ENCODE assay signal across 8 mouse cellular contexts in genomic region chr15:80671295-80672252, GRCm38 (mm10). TPM values are rescaled to one million over a fixed set of nuclear protein-coding genes. Genes with fewer than 3 reads are reported as not detected.
DNase-seq lines count a peak whose midpoint lies in the region; ATAC-seq and TF ChIP-seq lines count a peak whose summit lies in the region.

Fam83f (plus strand) TSS chr15:80671847.

- H3K36me3 ChIP-seq in forebrain, embryonic 16.5 days (ENCODE audit: control insufficient read depth, insufficient read depth) = no peaks in the 10 kb centered on the region
- no peaks in the 10 kb centered on the region for H3K36me3 ChIP-seq in hindbrain, embryonic 12.5 days
- H3K36me3 ChIP-seq in limb, embryonic 14.5 days (ENCODE audit: control insufficient read depth, insufficient read depth, low read length) = no peaks in the 10 kb centered on the region
- H3K36me3 ChIP-seq in midbrain, embryonic 13.5 days = no peaks in the 10 kb centered on the region
- H3K36me3 ChIP-seq in stomach, postnatal 0 days (ENCODE audit: control insufficient read depth, insufficient read depth, low read length) = no peaks in the 10 kb centered on the region

- peaks cover 14% of the 10 kb centered on the region for H3K4me1 ChIP-seq in forebrain, embryonic 16.5 days (replicated peaks; ENCODE audit: control insufficient read depth, insufficient read depth, low read length)
- peaks cover 9% of the 10 kb centered on the region for H3K4me1 ChIP-seq in hindbrain, embryonic 12.5 days
- H3K4me1 ChIP-seq in limb, embryonic 14.5 days (ENCODE audit: control insufficient read depth, insufficient read depth, low read length) = 0 out of 2 replicates have a peak, but pooled peaks cover 8% of the 10 kb centered on the region
- H3K4me1 ChIP-seq in midbrain, embryonic 13.5 days (replicated peaks) = peaks cover 12% of the 10 kb centered on the region
- peaks cover 2% of the 10 kb centered on the region; the same call in 1 of the 2 replicates for H3K4me1 ChIP-seq in stomach, postnatal 0 days (replicated peaks; ENCODE audit: control insufficient read depth, insufficient read depth)

- H3K9me3 ChIP-seq in forebrain, embryonic 16.5 days (ENCODE audit: control insufficient read depth, low read length) = peaks cover 5% of the 10 kb centered on the region; the same call in 1 of the 2 replicates
- H3K9me3 ChIP-seq in hindbrain, embryonic 12.5 days (replicated peaks) = no peaks in the 10 kb centered on the region
- H3K9me3 ChIP-seq in limb, embryonic 14.5 days (ENCODE audit: control insufficient read depth, low read length) = no peaks in the 10 kb centered on the region
- peaks cover 9% of the 10 kb centered on the region; the same call in 1 of the 2 replicates for H3K9me3 ChIP-seq in midbrain, embryonic 13.5 days
- no peaks in the 10 kb centered on the region for H3K9me3 ChIP-seq in stomach, postnatal 0 days (ENCODE audit: control insufficient read depth, low read length)

- ATAC-seq in CD4-positive, CD25-positive, alpha-beta regulatory T cell, adult 4 months = no peak
- no peak for ATAC-seq in forebrain, embryonic 16.5 days
- ATAC-seq in hindbrain, embryonic 12.5 days (ENCODE audit: low FRiP score) = 0 out of 2 replicates have a peak, but pooled peaks have one; percentile 50
- 0 out of 2 replicates have a peak, but pooled peaks have one; percentile 23 for ATAC-seq in limb, embryonic 14.5 days (ENCODE audit: low FRiP score, low read depth)
- peak; percentile 67 for ATAC-seq in midbrain, embryonic 13.5 days
- ATAC-seq in stomach, postnatal 0 days (ENCODE audit: low FRiP score, low TSS enrichment) = peak; percentile 88

- DNase-seq in CD4-positive, CD25-positive, alpha-beta regulatory T cell, adult 2 months (ENCODE audit: low read depth, low spot score) = peak; percentile 25
- no peak for DNase-seq in limb, embryonic 14.5 days (ENCODE audit: low spot score)
- peak; percentile 88 for DNase-seq in stomach, postnatal 0 days (ENCODE audit: low spot score)
- no peak for DNase-seq in layer of hippocampus, postnatal 10 days (ENCODE audit: low spot score in 2 of 2)

- TF ChIP-seq CTCF in stomach, postnatal 0 days (IDR thresholded peaks at IDR 0.05; ENCODE audit: low read depth) = no peak

- no peak within 1 kb of the TSS for H3K27ac ChIP-seq in forebrain, embryonic 16.5 days (ENCODE audit: low read length)
- no peak within 1 kb of the TSS for H3K27ac ChIP-seq in hindbrain, embryonic 12.5 days
- H3K27ac ChIP-seq in limb, embryonic 14.5 days (replicated peaks; ENCODE audit: low read depth, low read length) = no peak within 1 kb of the TSS
- no peak within 1 kb of the TSS for H3K27ac ChIP-seq in midbrain, embryonic 13.5 days
- peak within 1 kb of the TSS; percentile 90 for H3K27ac ChIP-seq in stomach, postnatal 0 days (replicated peaks)

- WGBS in forebrain, embryonic 16.5 days = 6% methylated on average over 83 of the region's 85 CpGs
- WGBS in hindbrain, embryonic 12.5 days = 3% methylated on average over 83 of the region's 85 CpGs
- 5% methylated on average over 57 of the region's 85 CpGs for WGBS in limb, embryonic 14.5 days
- WGBS in midbrain, embryonic 13.5 days = 5% methylated on average over 76 of the region's 85 CpGs
- WGBS in stomach, postnatal 0 days = 6% methylated on average over 83 of the region's 85 CpGs

- TF ChIP-seq EP300 in stomach, postnatal 0 days (optimal IDR thresholded peaks at IDR 0.05) = no peak

- H3K4me2 ChIP-seq in forebrain, embryonic 16.5 days (ENCODE audit: low read length) = peak within 1 kb of the TSS; percentile 59
- peak within 1 kb of the TSS; percentile 79 for H3K4me2 ChIP-seq in hindbrain, embryonic 12.5 days (replicated peaks)
- peak within 1 kb of the TSS; percentile 80 for H3K4me2 ChIP-seq in limb, embryonic 14.5 days (replicated peaks; ENCODE audit: low read depth, low read length, severe bottlenecking)
- peak within 1 kb of the TSS; percentile 62 for H3K4me2 ChIP-seq in midbrain, embryonic 13.5 days (replicated peaks)
- H3K4me2 ChIP-seq in stomach, postnatal 0 days (replicated peaks; ENCODE audit: low read depth) = peak within 1 kb of the TSS; percentile 77

- peak within 1 kb of the TSS; percentile 41 for H3K9ac ChIP-seq in forebrain, embryonic 16.5 days (replicated peaks; ENCODE audit: low read depth, low read length)
- peak within 1 kb of the TSS; percentile 51; the same call in 1 of the 2 replicates for H3K9ac ChIP-seq in hindbrain, embryonic 12.5 days
- peak within 1 kb of the TSS; percentile 56 for H3K9ac ChIP-seq in limb, embryonic 14.5 days (ENCODE audit: low read depth, low read length, severe bottlenecking)
- peak within 1 kb of the TSS; percentile 57 for H3K9ac ChIP-seq in midbrain, embryonic 13.5 days (replicated peaks)
- peak within 1 kb of the TSS; percentile 72 for H3K9ac ChIP-seq in stomach, postnatal 0 days (ENCODE audit: low read length)

- peak within 1 kb of the TSS; percentile 37 for H3K4me3 ChIP-seq in forebrain, embryonic 16.5 days (replicated peaks; ENCODE audit: low read length)
- H3K4me3 ChIP-seq in hindbrain, embryonic 12.5 days = peak within 1 kb of the TSS; percentile 43
- peak within 1 kb of the TSS; percentile 45 for H3K4me3 ChIP-seq in limb, embryonic 14.5 days (replicated peaks; ENCODE audit: low read length)
- peak within 1 kb of the TSS; percentile 41 for H3K4me3 ChIP-seq in midbrain, embryonic 13.5 days (replicated peaks)
- peak within 1 kb of the TSS; percentile 49 for H3K4me3 ChIP-seq in stomach, postnatal 0 days (ENCODE audit: low read depth, low read length)

- no peak for TF ChIP-seq POLR2A in limb, embryonic 14.5 days (IDR thresholded peaks at IDR 0.05; ENCODE audit: borderline replicate concordance, extremely low read depth, insufficient read depth, insufficient read length)

- peaks cover 12% of the 10 kb centered on the region for H3K27me3 ChIP-seq in forebrain, embryonic 16.5 days (replicated peaks; ENCODE audit: control insufficient read depth, insufficient read depth, low read length)
- H3K27me3 ChIP-seq in hindbrain, embryonic 12.5 days = peaks cover 52% of the 10 kb centered on the region
- peaks cover 29% of the 10 kb centered on the region for H3K27me3 ChIP-seq in limb, embryonic 14.5 days (ENCODE audit: control insufficient read depth, insufficient read depth, low read length)
- H3K27me3 ChIP-seq in midbrain, embryonic 13.5 days = peaks cover 39% of the 10 kb centered on the region
- H3K27me3 ChIP-seq in stomach, postnatal 0 days (ENCODE audit: control insufficient read depth, insufficient read depth, low read length) = no peaks in the 10 kb centered on the region

RNA-seq across cellular contexts. Expression of gene Fam83f, which starts in this region (rescaled TPM):
- under 1 TPM in 1 of 2 experiments, not detected in 1; 0.30 TPM for polyA plus RNA-seq in CD4-positive, CD25-positive, alpha-beta regulatory T cell, adult 4 months (2017; shearing (Covaris generic))
- 0.12 TPM in 1 of 2 replicates, not detected in the other for polyA plus RNA-seq in forebrain, embryonic 16.5 days (2015; fragmentation: Nextera tagmentation; extraction: Ambion mirVana)
- polyA plus RNA-seq in hindbrain, embryonic 12.5 days (2016; fragmentation: Nextera tagmentation; extraction: Ambion mirVana) = 0.36 and 0.74 TPM in 2 replicates
- 1.6 and 1.7 TPM in 2 replicates for polyA plus RNA-seq in limb, embryonic 14.5 days (2012; rRNA removed)
- 2.6 and 3.7 TPM in 2 replicates for polyA plus RNA-seq in limb, embryonic 14.5 days (2014; fragmentation: Nextera tagmentation; extraction: Ambion mirVana)
- polyA plus RNA-seq in midbrain, embryonic 13.5 days (2015; fragmentation: Nextera tagmentation; extraction: Ambion mirVana) = 0.19 and 0.27 TPM in 2 replicates
- 20.5 and 24.3 TPM in 2 replicates for polyA plus RNA-seq in stomach, postnatal 0 days (2015; fragmentation: Nextera tagmentation; extraction: Ambion mirVana)
- under 1 TPM; 0.11 to 0.13 TPM for total RNA-seq in layer of hippocampus, postnatal 10 days (2021)

Comparison
In these comparisons a context has a peak if more than half of its experiments do, and no peak if none do; other contexts are left out.
1. Peak in ATAC-seq, H3K4me3 ChIP-seq, H3K9ac ChIP-seq and H3K4me2 ChIP-seq in hindbrain, embryonic 12.5 days; RNA of the gene not detected or under 1 TPM.
2. Peak in ATAC-seq, H3K4me3 ChIP-seq, H3K9ac ChIP-seq and H3K4me2 ChIP-seq in midbrain, embryonic 13.5 days; RNA of the gene not detected or under 1 TPM.
3. DNase-seq: peak in CD4-positive, CD25-positive, alpha-beta regulatory T cell, adult 2 months (single experiment) and stomach, postnatal 0 days (single experiment); none in limb, embryonic 14.5 days (single experiment) and layer of hippocampus, postnatal 10 days (0 of 2).
4. ATAC-seq: peak in limb, embryonic 14.5 days (single experiment) and stomach, postnatal 0 days (single experiment); none in CD4-positive, CD25-positive, alpha-beta regulatory T cell, adult 4 months (single experiment) and forebrain, embryonic 16.5 days (single experiment).
5. Peak in every context shown above with its lines, with median percentiles within 50 percentile points of each other: H3K4me2 ChIP-seq, H3K4me3 ChIP-seq and H3K9ac ChIP-seq.